Mouse (Mus musculus): ENCODE data around the gene Ptprb.

Ptprb gene

DNA sequence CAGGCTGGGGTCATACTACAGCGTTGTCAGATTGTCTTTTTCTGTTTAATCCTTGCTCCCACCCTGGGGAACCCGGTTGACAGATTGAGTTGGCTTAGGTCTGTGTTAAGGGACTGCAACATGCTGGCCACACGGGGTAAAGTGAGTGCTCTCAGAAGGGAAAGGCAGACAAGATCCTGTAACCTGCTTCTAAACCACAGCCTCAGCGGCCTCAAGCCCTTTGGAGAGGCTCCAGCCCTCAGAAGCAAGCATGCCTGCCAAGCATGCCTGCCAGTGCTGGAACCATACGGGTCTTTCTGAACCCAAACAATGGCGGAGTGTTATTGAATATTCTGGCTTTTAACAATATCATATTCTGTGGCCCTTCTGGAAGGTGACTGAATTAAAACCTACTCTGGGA is 149.6 kb downstream of the Ptprb start:
- no peak for DNase-seq (ENCODE audit: low spot score)

DNA sequence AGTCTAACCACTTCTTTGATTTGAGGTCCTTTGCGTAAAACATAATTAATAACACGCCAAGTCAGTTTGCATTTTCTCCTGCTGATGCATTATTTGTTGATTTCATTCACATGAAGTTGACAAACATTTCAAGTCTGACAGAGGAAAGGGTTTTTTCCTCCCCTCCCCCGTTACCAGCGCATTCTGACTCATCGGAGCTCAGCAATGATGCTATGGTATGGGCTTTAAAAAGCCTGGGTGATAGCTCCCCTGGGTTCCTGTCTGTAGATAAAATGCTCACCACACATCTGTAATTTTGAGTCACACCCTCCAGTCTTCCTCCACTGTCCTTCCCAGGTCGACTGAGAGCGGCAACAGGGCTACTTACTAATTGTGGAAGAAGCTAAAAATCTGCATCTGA is 150.9 kb downstream of the Ptprb start:
- DNase-seq (ENCODE audit: low spot score): no peak

DNA sequence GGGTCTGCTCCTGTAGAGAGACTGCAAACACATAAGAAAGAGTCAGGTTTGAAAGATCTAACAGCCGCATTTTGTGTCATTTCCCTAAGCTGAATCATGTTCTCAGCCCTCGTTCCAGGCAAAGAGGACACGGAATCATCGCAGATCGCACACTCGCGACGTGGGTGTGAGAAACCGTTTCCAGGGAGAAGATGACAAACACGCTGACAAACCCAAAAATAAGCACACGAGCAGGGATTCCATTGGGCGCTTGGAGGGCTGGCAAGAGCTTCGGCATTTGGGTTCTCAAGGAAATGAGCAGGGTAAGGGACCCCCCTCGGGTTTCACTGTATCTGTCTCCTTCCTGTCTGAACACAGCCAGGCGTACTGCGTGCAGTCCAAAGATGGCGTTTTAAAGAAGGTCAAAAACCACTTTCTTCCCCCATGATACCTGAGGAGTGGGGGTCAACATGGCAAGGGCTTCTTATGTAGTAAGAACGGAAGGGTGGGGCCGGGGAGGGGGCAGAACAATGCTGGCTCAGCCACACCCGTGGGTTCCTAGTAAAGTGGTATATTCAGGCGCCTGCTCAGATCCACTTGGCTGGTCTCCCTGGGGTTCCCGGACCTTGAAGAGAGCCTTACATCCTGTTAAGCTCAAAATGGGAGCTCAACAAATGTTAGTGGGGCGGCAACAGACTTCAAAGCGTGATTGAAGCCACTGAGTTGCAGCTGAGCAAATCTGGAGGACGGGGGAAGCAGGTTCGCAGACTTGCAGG is 152.9 kb downstream of the Ptprb start:
- no peak for DNase-seq (ENCODE audit: low spot score)

DNA sequence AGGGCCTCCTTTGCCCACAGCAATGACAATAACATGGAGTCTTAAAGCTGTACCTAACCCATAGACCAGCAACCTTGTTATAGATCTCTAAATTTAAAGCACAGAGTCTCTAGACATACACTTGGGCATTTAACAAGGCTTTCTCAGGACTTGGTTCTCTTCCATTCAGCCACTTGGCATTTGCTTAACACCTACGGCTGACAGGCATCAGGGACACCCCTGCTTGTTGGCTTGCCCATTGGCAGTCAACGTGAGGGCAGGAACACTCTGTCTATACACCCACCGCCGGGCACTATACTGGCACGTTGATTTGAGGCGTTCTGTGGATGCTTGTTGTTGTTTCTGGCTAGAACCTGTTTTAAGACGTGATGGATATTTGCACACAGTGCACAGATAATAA is 157.1 kb downstream of the Ptprb start:
- no peak for DNase-seq (ENCODE audit: low spot score)

DNA sequence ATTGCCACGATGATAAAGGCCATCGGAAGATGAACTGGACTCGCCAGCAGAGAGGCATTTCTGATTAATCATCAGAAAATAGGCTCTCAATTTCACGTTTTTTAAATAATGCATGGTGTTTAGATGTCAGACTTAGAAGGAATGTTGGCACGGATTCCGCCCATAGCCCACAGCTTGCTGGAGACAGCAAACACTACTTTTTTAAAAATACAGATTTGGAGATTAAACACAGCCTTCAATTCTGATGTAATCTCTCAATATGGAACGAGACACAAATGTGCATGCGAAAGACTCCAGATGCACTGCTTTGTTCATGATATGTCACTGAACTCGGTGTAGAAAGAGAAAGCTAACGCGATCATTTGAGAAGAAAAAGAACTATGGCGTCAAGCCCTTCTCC is 160.1 kb downstream of the Ptprb start:
- DNase-seq (ENCODE audit: low spot score): no peak
